Mouse (Mus musculus): ENCODE measurements around the gene Cltb. TPM values are rescaled to one million over a fixed set of nuclear protein-coding genes. Genes with fewer than 3 reads are reported as not detected.
A peak's percentile ranks its signal among the peaks of the same experiment; 100 is the strongest.

The Cltb gene
- total and polyA plus RNA-seq, 2 experiments from 2014 or later, result 224 to 278 TPM

GRCm38 (mm10) chr13:54572621-54573020 lies 38.5 kb downstream of the Cltb start:
- no peak for TF ChIP-seq CTCF (IDR thresholded peaks at IDR 0.05; ENCODE audit: low read depth)

GRCm38 (mm10) chr13:54571637-54572036 lies 39.5 kb downstream of the Cltb start:
- ATAC-seq, result no peak
- DNase-seq, result peak; percentile 39
- Histone ChIP-seq H3K4me1 (ENCODE audit: insufficient read depth) (peaks cover 11% of the 10 kb centered on the region; the same call in 1 of the 2 replicates), H3K27me3 (ENCODE audit: insufficient read depth, low read length) (no peaks in the 10 kb centered on the region), H3K4me3 (ENCODE audit: low read depth, low read length) (no peak overlapping the region), H3K9ac (no peak overlapping the region), H3K27ac (ENCODE audit: low read depth, low read length) (no peak overlapping the region), H3K36me3 (ENCODE audit: insufficient read depth) (no peaks in the 10 kb centered on the region), H3K4me2 (ENCODE audit: low read depth) (no peak overlapping the region), H3K9me3 (ENCODE audit: low read length) (no peaks in the 10 kb centered on the region)
- no peak for TF ChIP-seq CTCF (IDR thresholded peaks at IDR 0.05; ENCODE audit: low read depth)
- 18% methylated on average over 2 of the region's 2 CpGs for WGBS

More at GRCm38 (mm10) chr13:54572621-54573020, 38.5 kb downstream of the Cltb start:
- DNase-seq (no peak), ATAC-seq (no peak)
- no peaks in the 10 kb centered on the region for H3K9me3 ChIP-seq (ENCODE audit: low read length)
- H3K9ac ChIP-seq, result no peak overlapping the region
- no peak overlapping the region for H3K4me2 ChIP-seq (ENCODE audit: low read depth)
- no peaks in the 10 kb centered on the region for H3K36me3 ChIP-seq (ENCODE audit: insufficient read depth)
- H3K4me3 ChIP-seq (ENCODE audit: low read depth, low read length), result no peak overlapping the region
- no peak overlapping the region for H3K27ac ChIP-seq (ENCODE audit: low read depth, low read length)
- H3K4me1 ChIP-seq (ENCODE audit: insufficient read depth), result peaks cover 11% of the 10 kb centered on the region; the same call in 1 of the 2 replicates
- 78% methylated on average over 4 of the region's 4 CpGs for WGBS
- no peaks in the 10 kb centered on the region for H3K27me3 ChIP-seq (ENCODE audit: insufficient read depth, low read length)

- 75% methylated on average over 4 of the region's 4 CpGs for WGBS
- TF ChIP-seq CTCF (IDR thresholded peaks at IDR 0.05; ENCODE audit: low read depth), result no peak
- no peak for ATAC-seq
- H3K27ac ChIP-seq (ENCODE audit: low read depth, low read length), result no peak overlapping the region
- no peak overlapping the region for H3K4me3 ChIP-seq (ENCODE audit: low read depth, low read length)
- H3K9me3 ChIP-seq (ENCODE audit: low read length), result no peaks in the 10 kb centered on the region
- peaks cover 6% of the 10 kb centered on the region; the same call in 1 of the 2 replicates for H3K4me1 ChIP-seq (ENCODE audit: insufficient read depth)
- H3K4me2 ChIP-seq (ENCODE audit: low read depth), result no peak overlapping the region
- H3K9ac ChIP-seq, result no peak overlapping the region
- H3K36me3 ChIP-seq (ENCODE audit: insufficient read depth), result no peaks in the 10 kb centered on the region
- DNase-seq, result no peak
- no peaks in the 10 kb centered on the region for H3K27me3 ChIP-seq (ENCODE audit: insufficient read depth, low read length)
These were observed 40.4 kb downstream of the Cltb start for GRCm38 (mm10) chr13:54570736-54571135.

GRCm38 (mm10) chr13:54569282-54569681 lies 41.9 kb downstream of the Cltb start:
- Histone ChIP-seq H3K9ac (no peak overlapping the region), H3K4me1 (ENCODE audit: insufficient read depth) (peaks cover 2% of the 10 kb centered on the region), H3K36me3 (ENCODE audit: insufficient read depth) (no peaks in the 10 kb centered on the region), H3K4me3 (ENCODE audit: low read depth, low read length) (no peak overlapping the region), H3K4me2 (ENCODE audit: low read depth) (no peak overlapping the region), H3K27ac (ENCODE audit: low read depth, low read length) (no peak overlapping the region), H3K27me3 (ENCODE audit: insufficient read depth, low read length) (no peaks in the 10 kb centered on the region), H3K9me3 (ENCODE audit: low read length) (no peaks in the 10 kb centered on the region)
- ATAC-seq, result no peak
- no peak for DNase-seq
- TF ChIP-seq CTCF (IDR thresholded peaks at IDR 0.05; ENCODE audit: low read depth), result no peak
- 41% methylated on average over 1 of the region's 1 CpGs for WGBS

- no peaks in the 10 kb centered on the region for H3K36me3 ChIP-seq (ENCODE audit: insufficient read depth)
- peaks cover 8% of the 10 kb centered on the region for H3K4me1 ChIP-seq (ENCODE audit: insufficient read depth)
- DNase-seq (no peak), ATAC-seq (no peak)
- H3K9me3 ChIP-seq (ENCODE audit: low read length), result no peaks in the 10 kb centered on the region
- H3K27ac ChIP-seq (ENCODE audit: low read depth, low read length), result no peak overlapping the region
- no peaks in the 10 kb centered on the region for H3K27me3 ChIP-seq (ENCODE audit: insufficient read depth, low read length)
- H3K4me2 ChIP-seq (ENCODE audit: low read depth), result no peak overlapping the region
- WGBS, result 44% methylated on average over 5 of the region's 5 CpGs
- no peak overlapping the region for H3K4me3 ChIP-seq (ENCODE audit: low read depth, low read length)
- H3K9ac ChIP-seq, result no peak overlapping the region
- no peak for TF ChIP-seq CTCF (IDR thresholded peaks at IDR 0.05; ENCODE audit: low read depth)
These were observed 42.8 kb downstream of the Cltb start for GRCm38 (mm10) chr13:54568380-54568779.

- peaks cover 8% of the 10 kb centered on the region for H3K4me1 ChIP-seq (ENCODE audit: insufficient read depth)
- 39% methylated on average over 8 of the region's 8 CpGs for WGBS
- H3K4me3 ChIP-seq (ENCODE audit: low read depth, low read length), result peak overlapping the region; percentile 92
- H3K36me3 ChIP-seq (ENCODE audit: insufficient read depth), result peaks cover 13% of the 10 kb centered on the region
- H3K9ac ChIP-seq, result 0 out of 2 replicates have a peak overlapping the region, but pooled peaks have one; percentile 96
- ATAC-seq (peak; percentile 59), DNase-seq (no peak)
- H3K4me2 ChIP-seq (ENCODE audit: low read depth), result peak overlapping the region; percentile 89
- peak; percentile 56 for TF ChIP-seq CTCF (IDR thresholded peaks at IDR 0.05; ENCODE audit: low read depth)
- H3K9me3 ChIP-seq (ENCODE audit: low read length), result no peaks in the 10 kb centered on the region
- no peaks in the 10 kb centered on the region for H3K27me3 ChIP-seq (ENCODE audit: insufficient read depth, low read length)
- H3K27ac ChIP-seq (ENCODE audit: low read depth, low read length), result peak overlapping the region; percentile 67
These were observed 45.4 kb downstream of the Cltb start for GRCm38 (mm10) chr13:54565594-54566345.

GRCm38 (mm10) chr13:54565201-54565581 lies 46.0 kb downstream of the Cltb start, which contains the start of gene 4833439L19Rik:
Gene 4833439L19Rik, minus strand, starts transcription at chr13:54565435.
- H3K4me1 ChIP-seq (ENCODE audit: insufficient read depth), result peaks cover 8% of the 10 kb centered on the region
- H3K27ac ChIP-seq (ENCODE audit: low read depth, low read length), result peak within 1 kb of the TSS; percentile 83
- H3K9ac ChIP-seq, result peak within 1 kb of the TSS; percentile 96
- H3K4me2 ChIP-seq (ENCODE audit: low read depth), result peak within 1 kb of the TSS; percentile 89
- H3K27me3 ChIP-seq (ENCODE audit: insufficient read depth, low read length), result no peaks in the 10 kb centered on the region
- DNase-seq, result peak; percentile 97
- WGBS, result 3% methylated on average over 27 of the region's 27 CpGs
- ATAC-seq, result peak; percentile 99
- no peak for TF ChIP-seq CTCF (IDR thresholded peaks at IDR 0.05; ENCODE audit: low read depth)
- no peaks in the 10 kb centered on the region for H3K9me3 ChIP-seq (ENCODE audit: low read length)
- peak within 1 kb of the TSS; percentile 92 for H3K4me3 ChIP-seq (ENCODE audit: low read depth, low read length)
- H3K36me3 ChIP-seq (ENCODE audit: insufficient read depth), result peaks cover 17% of the 10 kb centered on the region
